Mouse (Mus musculus) testis, postnatal 10 days (tissue): Measurements from ENCODE around the gene Lpcat1.

Source experiments
- DNase-seq: peaks from one replicate; pipeline ENCODE4 v3.0.0; 2021; ENCODE audit warnings: low spot score

The Lpcat1 gene

DNA sequence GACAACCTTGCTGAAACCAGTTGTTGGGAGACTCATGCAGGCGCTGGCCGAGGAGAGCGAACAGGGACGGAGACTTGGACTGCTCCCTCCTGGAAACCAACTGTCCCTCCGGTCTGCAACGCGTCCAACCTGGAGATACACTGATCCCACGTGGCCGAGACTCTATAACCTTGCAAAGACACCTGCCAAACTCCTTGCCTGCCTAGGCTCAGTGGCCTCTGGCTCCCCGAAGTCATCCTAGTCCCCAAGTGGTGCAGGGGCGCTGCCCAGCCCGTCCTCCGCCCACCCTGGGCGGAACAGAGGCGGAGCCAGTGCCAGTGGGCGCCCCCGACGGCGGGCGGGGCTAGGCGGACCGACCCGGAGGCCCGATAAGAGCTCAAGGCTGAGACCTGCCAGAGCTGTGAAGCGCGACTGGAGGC, 69.4 kb downstream of the Lpcat1 start, which contains the start of gene Slc6a3:
TSS of gene Slc6a3 (plus strand) at position 345 of the 419 bp plus-strand sequence.
- peak; percentile 54 for DNase-seq

DNA sequence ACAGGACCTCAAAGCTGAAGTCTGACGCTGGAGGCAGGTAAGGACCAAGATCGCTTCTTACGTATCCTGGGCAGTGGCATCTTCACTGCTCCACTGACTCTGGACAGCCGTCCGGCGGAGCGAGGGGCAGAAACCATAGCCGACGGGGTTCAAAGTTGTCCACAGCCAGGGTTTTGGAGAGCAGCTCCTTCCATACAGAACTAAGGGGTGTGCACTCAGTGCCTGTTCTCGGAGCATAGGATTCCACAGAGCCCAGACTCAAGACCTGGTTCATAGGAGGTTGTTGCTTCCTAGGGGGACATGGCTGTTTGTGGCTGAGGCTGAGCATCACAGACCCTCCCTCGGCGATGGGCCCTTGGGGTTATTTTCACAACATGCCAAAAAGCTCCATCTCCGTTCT, 69.8 kb downstream of the Lpcat1 start:
- no peak for DNase-seq

DNA sequence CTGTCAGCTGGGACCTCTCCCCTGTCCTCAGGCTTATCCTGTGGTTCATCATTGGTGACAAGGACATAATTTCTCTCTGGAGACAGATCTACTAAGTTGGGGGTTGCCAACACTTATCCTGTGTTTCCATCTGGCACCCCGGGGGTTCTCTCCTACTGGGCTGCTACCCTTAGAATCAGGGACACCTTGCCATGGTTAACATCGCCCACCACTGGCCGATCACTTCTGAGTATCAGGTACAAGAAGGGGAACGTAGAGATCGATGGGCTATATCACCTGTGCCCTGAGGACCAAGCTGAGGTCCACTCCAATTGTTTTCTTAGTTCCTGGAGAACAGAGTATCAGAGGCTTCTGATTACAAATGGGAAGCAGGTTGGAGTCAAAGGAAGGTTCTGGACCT, 97.2 kb downstream of the Lpcat1 start:
- DNase-seq, result no peak
